Mouse (Mus musculus) cortical plate, adult 2 months (tissue): ENCODE data around the gene Ldlrad3.

Source experiments
- CTCF ChIP-seq: fragments of 200-500 bp; IDR thresholded peaks from 2 replicates; pipeline ENCODE4 v1.5.1; 2011; ENCODE audit warnings: mild to moderate bottlenecking, control low read depth, low read length; ENCODE audit not compliant: insufficient read depth; ENCODE audit errors: extremely low read depth
- POLR2A ChIP-seq: fragments of 200-500 bp; IDR thresholded peaks from 2 replicates; pipeline ENCODE4 v1.6.1; 2011; ENCODE audit warnings: mild to moderate bottlenecking, low read length, control low read depth; ENCODE audit not compliant: insufficient read depth; ENCODE audit errors: extremely low read depth

- no peak for TF ChIP-seq CTCF
- no peak for TF ChIP-seq POLR2A
Observed at GRCm38 (mm10) chr2:102076237-102076636, 109.9 kb downstream of the Ldlrad3 start.
